Mouse (Mus musculus) heart, postnatal 0 days (tissue): Measurements from ENCODE around the gene Gm6040.

Source experiments
- CTCF ChIP-seq: IDR thresholded peaks from 2 replicates; pipeline ENCODE4 v1.5.1; 2016; ENCODE audit warnings: antibody characterized with exemption, control low read depth, low read depth
- EP300 ChIP-seq: IDR thresholded peaks from 2 replicates; pipeline ENCODE4 v1.6.1; 2016; ENCODE audit warnings: antibody characterized with exemption, low read depth

- no peak for TF ChIP-seq CTCF
- TF ChIP-seq EP300, result no peak
These were observed 14.8 kb downstream of the Gm6040 start for GRCm38 (mm10) chr8:20907119-20907518.
